Mouse (Mus musculus): ENCODE results near the gene Fndc11. TPM values are rescaled to one million over a fixed set of nuclear protein-coding genes. Genes with fewer than 3 reads are reported as not detected.

Fndc11 gene
- polyA plus RNA-seq, 1 experiment from 2014 or later: not detected

GRCm38 (mm10) chr2:181206118-181206517 lies 13.7 kb upstream of the Fndc11 start:
- Histone ChIP-seq H3K4me2 (ENCODE audit: low read length) (no peak overlapping the region), H3K4me1 (replicated peaks; ENCODE audit: control insufficient read depth, insufficient read depth, low read length) (no peaks in the 10 kb centered on the region), H3K36me3 (ENCODE audit: control insufficient read depth, insufficient read depth, low read length) (no peaks in the 10 kb centered on the region), H3K4me3 (ENCODE audit: low read depth, low read length) (no peak overlapping the region), H3K9ac (ENCODE audit: low read length) (no peak overlapping the region), H3K9me3 (ENCODE audit: control insufficient read depth, low read length) (no peaks in the 10 kb centered on the region), H3K27me3 (replicated peaks; ENCODE audit: control insufficient read depth, insufficient read depth, low read length) (peaks cover 4% of the 10 kb centered on the region), H3K27ac (ENCODE audit: low read depth) (no peak overlapping the region)
- ATAC-seq (replicated peaks; ENCODE audit: low FRiP score, low TSS enrichment, low read depth): peak; percentile 55; the same call in 1 of the 2 replicates
- no peak for DNase-seq (ENCODE audit: low spot score)
- 68% methylated on average over 9 of the region's 9 CpGs for WGBS

- Histone ChIP-seq H3K36me3 (ENCODE audit: control insufficient read depth, insufficient read depth, low read length) (no peaks in the 10 kb centered on the region), H3K27me3 (replicated peaks; ENCODE audit: control insufficient read depth, insufficient read depth, low read length) (peaks cover 36% of the 10 kb centered on the region), H3K4me2 (ENCODE audit: low read length) (peak overlapping the region; percentile 61), H3K27ac (ENCODE audit: low read depth) (no peak overlapping the region), H3K9me3 (ENCODE audit: control insufficient read depth, low read length) (no peaks in the 10 kb centered on the region), H3K4me3 (ENCODE audit: low read depth, low read length) (peak overlapping the region; percentile 28), H3K4me1 (replicated peaks; ENCODE audit: control insufficient read depth, insufficient read depth, low read length) (no peaks in the 10 kb centered on the region), H3K9ac (ENCODE audit: low read length) (no peak overlapping the region)
- ATAC-seq (replicated peaks; ENCODE audit: low FRiP score, low TSS enrichment, low read depth) (peak; percentile 32; the same call in 1 of the 2 replicates), DNase-seq (ENCODE audit: low spot score) (peak; percentile 58)
- 3% methylated on average over 34 of the region's 34 CpGs for WGBS
These were observed 7.3 kb upstream of the Fndc11 start for GRCm38 (mm10) chr2:181212389-181213020.

- DNase-seq (ENCODE audit: low spot score): peak; percentile 64
- peaks cover 36% of the 10 kb centered on the region for H3K27me3 ChIP-seq (replicated peaks; ENCODE audit: control insufficient read depth, insufficient read depth, low read length)
- H3K9ac ChIP-seq (ENCODE audit: low read length): no peak within 1 kb of the TSS
- peak within 1 kb of the TSS; percentile 28 for H3K4me3 ChIP-seq (ENCODE audit: low read depth, low read length)
- no peaks in the 10 kb centered on the region for H3K9me3 ChIP-seq (ENCODE audit: control insufficient read depth, low read length)
- no peak within 1 kb of the TSS for H3K27ac ChIP-seq (ENCODE audit: low read depth)
- peak; percentile 50; the same call in 1 of the 2 replicates for ATAC-seq (replicated peaks; ENCODE audit: low FRiP score, low TSS enrichment, low read depth)
- H3K4me1 ChIP-seq (replicated peaks; ENCODE audit: control insufficient read depth, insufficient read depth, low read length): no peaks in the 10 kb centered on the region
- peak within 1 kb of the TSS; percentile 61 for H3K4me2 ChIP-seq (ENCODE audit: low read length)
- 0% methylated on average over 17 of the region's 17 CpGs for whole genome bisulfite sequencing
- H3K36me3 ChIP-seq (ENCODE audit: control insufficient read depth, insufficient read depth, low read length): no peaks in the 10 kb centered on the region
These were observed 6.8 kb upstream of the Fndc11 start, which contains the start of gene Srms for GRCm38 (mm10) chr2:181213021-181213445. Gene Srms, minus strand, starts transcription at chr2:181213185.

GRCm38 (mm10) chr2:181216037-181216436 lies 3.8 kb upstream of the Fndc11 start:
- peaks cover 33% of the 10 kb centered on the region for H3K27me3 ChIP-seq (replicated peaks; ENCODE audit: control insufficient read depth, insufficient read depth, low read length)
- no peak overlapping the region for H3K4me3 ChIP-seq (ENCODE audit: low read depth, low read length)
- no peak for DNase-seq (ENCODE audit: low spot score)
- no peaks in the 10 kb centered on the region for H3K9me3 ChIP-seq (ENCODE audit: control insufficient read depth, low read length)
- ATAC-seq (replicated peaks; ENCODE audit: low FRiP score, low TSS enrichment, low read depth): no peak
- 85% methylated on average over 6 of the region's 6 CpGs for WGBS
- no peak overlapping the region for H3K9ac ChIP-seq (ENCODE audit: low read length)
- H3K36me3 ChIP-seq (ENCODE audit: control insufficient read depth, insufficient read depth, low read length): no peaks in the 10 kb centered on the region
- no peak overlapping the region for H3K27ac ChIP-seq (ENCODE audit: low read depth)
- no peak overlapping the region for H3K4me2 ChIP-seq (ENCODE audit: low read length)
- H3K4me1 ChIP-seq (replicated peaks; ENCODE audit: control insufficient read depth, insufficient read depth, low read length): peaks cover 15% of the 10 kb centered on the region; the same call in 1 of the 2 replicates

GRCm38 (mm10) chr2:181218881-181219485 lies 830 bp upstream of the Fndc11 start:
- 0 out of 2 replicates have a peak overlapping the region, but pooled peaks have one; percentile 56 for H3K4me2 ChIP-seq (ENCODE audit: low read length)
- H3K4me1 ChIP-seq (replicated peaks; ENCODE audit: control insufficient read depth, insufficient read depth, low read length): peaks cover 15% of the 10 kb centered on the region; the same call in 1 of the 2 replicates
- 59% methylated on average over 5 of the region's 5 CpGs for WGBS
- peaks cover 4% of the 10 kb centered on the region for H3K27me3 ChIP-seq (replicated peaks; ENCODE audit: control insufficient read depth, insufficient read depth, low read length)
- no peak overlapping the region for H3K4me3 ChIP-seq (ENCODE audit: low read depth, low read length)
- DNase-seq (ENCODE audit: low spot score) (no peak), ATAC-seq (replicated peaks; ENCODE audit: low FRiP score, low TSS enrichment, low read depth) (no peak)
- H3K9me3 ChIP-seq (ENCODE audit: control insufficient read depth, low read length): no peaks in the 10 kb centered on the region
- H3K9ac ChIP-seq (ENCODE audit: low read length): no peak overlapping the region
- no peaks in the 10 kb centered on the region for H3K36me3 ChIP-seq (ENCODE audit: control insufficient read depth, insufficient read depth, low read length)
- H3K27ac ChIP-seq (ENCODE audit: low read depth): no peak overlapping the region

GRCm38 (mm10) chr2:181220361-181220760 lies 548 bp downstream of the Fndc11 start:
- DNase-seq (ENCODE audit: low spot score) (no peak), ATAC-seq (replicated peaks; ENCODE audit: low FRiP score, low TSS enrichment, low read depth) (no peak; the same call in 1 of the 2 replicates)
- no peak overlapping the region for H3K27ac ChIP-seq (ENCODE audit: low read depth)
- WGBS: 41% methylated on average over 2 of the region's 2 CpGs
- no peak overlapping the region; the same call in 1 of the 2 replicates for H3K4me3 ChIP-seq (ENCODE audit: low read depth, low read length)
- peaks cover 15% of the 10 kb centered on the region; the same call in 1 of the 2 replicates for H3K4me1 ChIP-seq (replicated peaks; ENCODE audit: control insufficient read depth, insufficient read depth, low read length)
- H3K9ac ChIP-seq (ENCODE audit: low read length): no peak overlapping the region
- H3K4me2 ChIP-seq (ENCODE audit: low read length): peak overlapping the region; percentile 56
- no peaks in the 10 kb centered on the region for H3K36me3 ChIP-seq (ENCODE audit: control insufficient read depth, insufficient read depth, low read length)
- no peaks in the 10 kb centered on the region for H3K9me3 ChIP-seq (ENCODE audit: control insufficient read depth, low read length)
- no peaks in the 10 kb centered on the region for H3K27me3 ChIP-seq (replicated peaks; ENCODE audit: control insufficient read depth, insufficient read depth, low read length)

GRCm38 (mm10) chr2:181224994-181225393 lies 5.2 kb downstream of the Fndc11 start:
- H3K9me3 ChIP-seq (ENCODE audit: control insufficient read depth, low read length): no peaks in the 10 kb centered on the region
- DNase-seq (ENCODE audit: low spot score) (no peak), ATAC-seq (replicated peaks; ENCODE audit: low FRiP score, low TSS enrichment, low read depth) (no peak)
- no peak overlapping the region for H3K4me3 ChIP-seq (ENCODE audit: low read depth, low read length)
- peaks cover 7% of the 10 kb centered on the region; the same call in 1 of the 2 replicates for H3K4me1 ChIP-seq (replicated peaks; ENCODE audit: control insufficient read depth, insufficient read depth, low read length)
- H3K9ac ChIP-seq (ENCODE audit: low read length): no peak overlapping the region
- H3K27ac ChIP-seq (ENCODE audit: low read depth): no peak overlapping the region
- H3K27me3 ChIP-seq (replicated peaks; ENCODE audit: control insufficient read depth, insufficient read depth, low read length): no peaks in the 10 kb centered on the region
- no peak overlapping the region for H3K4me2 ChIP-seq (ENCODE audit: low read length)
- peaks cover 14% of the 10 kb centered on the region; the same call in 1 of the 2 replicates for H3K36me3 ChIP-seq (ENCODE audit: control insufficient read depth, insufficient read depth, low read length)
- WGBS: 79% methylated on average over 2 of the region's 2 CpGs

GRCm38 (mm10) chr2:181227122-181227521 lies 7.3 kb downstream of the Fndc11 start:
- H3K27me3 ChIP-seq (replicated peaks; ENCODE audit: control insufficient read depth, insufficient read depth, low read length): no peaks in the 10 kb centered on the region
- no peak overlapping the region for H3K9ac ChIP-seq (ENCODE audit: low read length)
- no peak overlapping the region for H3K4me3 ChIP-seq (ENCODE audit: low read depth, low read length)
- H3K27ac ChIP-seq (ENCODE audit: low read depth): no peak overlapping the region
- ATAC-seq (replicated peaks; ENCODE audit: low FRiP score, low TSS enrichment, low read depth) (no peak), DNase-seq (ENCODE audit: low spot score) (no peak)
- peaks cover 16% of the 10 kb centered on the region; the same call in 1 of the 2 replicates for H3K36me3 ChIP-seq (ENCODE audit: control insufficient read depth, insufficient read depth, low read length)
- no peak overlapping the region for H3K4me2 ChIP-seq (ENCODE audit: low read length)
- no peaks in the 10 kb centered on the region for H3K9me3 ChIP-seq (ENCODE audit: control insufficient read depth, low read length)
- 92% methylated on average over 3 of the region's 3 CpGs for WGBS
- no peaks in the 10 kb centered on the region for H3K4me1 ChIP-seq (replicated peaks; ENCODE audit: control insufficient read depth, insufficient read depth, low read length)

Data from intestine, embryonic 14.5 days (tissue).